Mouse (Mus musculus) neural tube, embryonic 13.5 days (tissue): Measurements from ENCODE around the gene Fbxw7. TPM values are rescaled to one million over a fixed set of nuclear protein-coding genes. Genes with fewer than 3 reads are reported as not detected.
"Not testable (repeated sequence)": the region's sequence is repeated elsewhere in the genome, so short reads cannot be mapped to it uniquely, and the experiment has no call there.

Experiments used
- ATAC-seq: fragments of 200-750 bp; cut with Nextera tagmentation; 2 replicates; pipeline ENCODE4 v1.8.0; 2017; ENCODE audit warnings: low read depth, mild to moderate bottlenecking, moderate TSS enrichment, moderate library complexity
- H3K27ac ChIP-seq: fragments of 300-500 bp; sonication (generic); replicated peaks from 2 replicates; pipeline ENCODE4 v1.5.1; 2015; ENCODE audit warnings: moderate library complexity, mild to moderate bottlenecking, inconsistent platforms
- H3K27me3 ChIP-seq: fragments of 300-500 bp; sonication (generic); 2 replicates; pipeline ENCODE4 v1.6.1; 2015; ENCODE audit warnings: mild to moderate bottlenecking, inconsistent platforms
- H3K36me3 ChIP-seq: fragments of 300-500 bp; sonication (generic); 2 replicates; pipeline ENCODE4 v1.6.1; 2015; ENCODE audit warnings: mild to moderate bottlenecking, inconsistent platforms
- H3K4me1 ChIP-seq: fragments of 300-500 bp; sonication (generic); replicated peaks from 2 replicates; pipeline ENCODE4 v1.6.1; 2015; ENCODE audit warnings: inconsistent platforms
- H3K4me2 ChIP-seq: fragments of 300-500 bp; sonication (generic); 2 replicates; pipeline ENCODE4 v1.6.1; 2015; ENCODE audit warnings: inconsistent platforms, mild to moderate bottlenecking, moderate library complexity
- H3K4me3 ChIP-seq: fragments of 300-500 bp; sonication (generic); 2 replicates; pipeline ENCODE4 v1.5.1; 2015; ENCODE audit warnings: mild to moderate bottlenecking, inconsistent platforms
- H3K9ac ChIP-seq: fragments of 300-500 bp; sonication (generic); 2 replicates; pipeline ENCODE4 v1.6.1; 2015; ENCODE audit warnings: moderate library complexity, mild to moderate bottlenecking, inconsistent platforms
- H3K9me3 ChIP-seq: fragments of 300-500 bp; sonication (generic); 2 replicates; pipeline ENCODE4 v1.6.1; 2016; ENCODE audit warnings: inconsistent platforms
- WGBS: fragments of 180-500 bp; shearing (Covaris S2); methylation state at CpG from one replicate; pipeline ENCODE4 v1.1.7; 2015; 5-methylcytosine and 5-hydroxymethylcytosine counted together
- polyA plus RNA-seq: library from polyadenylated mRNA; unstranded; fragments of >200 nt; fragmentation: Nextera tagmentation; extraction: Ambion mirVana; gene quantifications from 2 replicates; pipeline ENCODE4 v1.2.1, GENCODE M21; 2015

Fbxw7 gene
- polyA plus RNA-seq, 1 experiment from 2014 or later, result 27.2 TPM

DNA sequence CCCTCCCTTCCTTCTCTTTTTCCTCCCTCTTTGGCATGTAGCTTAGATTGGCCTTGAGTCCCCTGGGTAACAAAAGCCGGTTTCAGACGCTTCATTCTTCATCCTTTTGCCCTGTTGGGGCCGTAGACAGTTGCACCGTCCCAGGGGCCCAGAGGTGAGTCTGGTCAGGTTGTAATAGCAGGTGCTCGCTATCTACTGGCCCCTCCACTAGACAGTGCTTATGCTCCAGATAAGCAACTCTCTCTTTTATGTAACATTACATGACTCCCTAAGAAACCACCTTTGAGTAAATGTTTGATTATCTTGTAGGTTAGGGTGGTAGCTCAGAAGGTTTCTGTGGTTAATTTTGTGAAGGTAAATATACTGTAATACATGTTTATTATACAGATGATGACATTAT is 21.0 kb downstream of the Fbxw7 start:
- no peaks in the 10 kb centered on the region for H3K9me3 ChIP-seq
- no peaks in the 10 kb centered on the region for H3K36me3 ChIP-seq
- H3K4me1 ChIP-seq, result no peaks in the 10 kb centered on the region
- no peak for ATAC-seq
- WGBS, result 74% methylated on average over 5 of the region's 5 CpGs
- H3K27me3 ChIP-seq, result no peaks in the 10 kb centered on the region
- H3K4me2 ChIP-seq, result no peak overlapping the region
- H3K9ac ChIP-seq, result no peak overlapping the region
- no peak overlapping the region for H3K4me3 ChIP-seq
- H3K27ac ChIP-seq, result no peak overlapping the region

DNA sequence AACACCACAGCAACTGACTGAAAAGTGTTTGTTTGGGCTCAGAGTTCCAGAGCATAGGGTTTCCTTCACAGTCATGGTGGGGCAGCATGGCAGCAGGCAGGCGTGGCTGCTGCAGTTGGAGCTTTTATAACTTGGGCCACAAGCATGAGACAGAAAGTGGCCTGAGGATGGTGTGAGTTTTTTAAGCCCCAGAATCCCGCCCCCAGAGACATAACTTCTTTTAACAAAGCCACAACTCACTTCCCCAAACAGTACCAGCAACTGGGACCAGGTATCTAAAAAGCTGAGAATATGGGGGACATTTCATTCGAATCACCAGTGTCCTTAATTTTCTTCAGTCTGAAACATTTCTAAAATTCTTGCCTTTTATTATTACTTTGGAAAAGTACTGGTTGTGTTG is 22.9 kb downstream of the Fbxw7 start:
- ATAC-seq, result no peak

DNA sequence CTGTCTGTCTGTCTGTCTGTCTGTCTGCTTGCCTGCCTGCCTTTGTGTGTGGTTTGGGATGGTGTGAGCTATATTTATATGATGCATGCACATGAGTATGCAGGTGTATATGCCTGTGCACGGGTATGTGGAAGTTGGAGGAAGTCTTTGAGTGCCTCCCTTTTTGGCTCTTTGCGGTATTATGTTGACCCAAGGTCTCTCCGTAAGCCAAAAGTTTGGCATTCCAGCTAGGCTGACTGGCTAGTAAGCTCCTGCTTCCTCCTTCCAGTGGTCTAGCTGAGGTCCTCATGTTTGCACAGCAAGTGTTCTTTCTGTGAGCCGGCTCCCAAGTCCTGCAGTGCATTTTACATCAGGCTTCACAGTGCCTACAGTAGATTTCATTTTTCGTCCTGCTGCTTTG is 24.4 kb downstream of the Fbxw7 start:
- ATAC-seq, result no peak
- Histone ChIP-seq H3K4me1 (no peaks in the 10 kb centered on the region), H3K9ac (no peak overlapping the region), H3K36me3 (no peaks in the 10 kb centered on the region), H3K4me2 (no peak overlapping the region), H3K9me3 (no peaks in the 10 kb centered on the region), H3K27ac (no peak overlapping the region), H3K27me3 (no peaks in the 10 kb centered on the region), H3K4me3 (no peak overlapping the region)
- 85% methylated on average over 5 of the region's 5 CpGs for WGBS

More for the DNA sequence above, 22.9 kb downstream of the Fbxw7 start:
- no peaks in the 10 kb centered on the region for H3K27me3 ChIP-seq
- H3K4me1 ChIP-seq, result no peaks in the 10 kb centered on the region
- no peak overlapping the region for H3K4me2 ChIP-seq
- H3K36me3 ChIP-seq, result no peaks in the 10 kb centered on the region
- H3K4me3 ChIP-seq, result no peak overlapping the region
- H3K9ac ChIP-seq, result no peak overlapping the region
- 89% methylated on average over 3 of the region's 3 CpGs for WGBS
- no peak overlapping the region for H3K27ac ChIP-seq
- H3K9me3 ChIP-seq, result no peaks in the 10 kb centered on the region

DNA sequence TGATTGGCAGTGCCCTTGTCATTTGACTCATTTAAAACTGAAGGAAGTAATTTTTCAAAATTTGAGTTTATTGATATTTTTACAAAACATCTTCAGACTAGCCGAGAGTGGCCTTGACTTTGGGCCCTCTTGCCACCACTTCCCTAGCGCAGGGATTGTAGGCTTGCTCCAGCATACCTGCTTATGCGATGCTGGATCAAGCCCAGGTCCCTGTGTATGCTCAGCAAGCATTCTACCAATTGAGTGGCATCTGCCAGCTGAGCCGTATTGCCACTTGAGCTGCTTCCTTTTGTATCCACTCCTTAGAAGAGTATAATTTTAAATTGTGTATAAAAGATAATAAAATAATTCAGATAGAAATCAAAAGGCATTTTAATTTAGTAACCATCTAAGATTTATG is 26.2 kb downstream of the Fbxw7 start:
- H3K4me2 ChIP-seq, result no peak overlapping the region
- H3K4me3 ChIP-seq, result no peak overlapping the region
- no peaks in the 10 kb centered on the region for H3K27me3 ChIP-seq
- no peaks in the 10 kb centered on the region for H3K36me3 ChIP-seq
- no peak overlapping the region for H3K27ac ChIP-seq
- no peaks in the 10 kb centered on the region for H3K4me1 ChIP-seq
- no peak for ATAC-seq
- no peak overlapping the region for H3K9ac ChIP-seq
- no peaks in the 10 kb centered on the region for H3K9me3 ChIP-seq
- WGBS, result 90% methylated on average over 4 of the region's 4 CpGs

DNA sequence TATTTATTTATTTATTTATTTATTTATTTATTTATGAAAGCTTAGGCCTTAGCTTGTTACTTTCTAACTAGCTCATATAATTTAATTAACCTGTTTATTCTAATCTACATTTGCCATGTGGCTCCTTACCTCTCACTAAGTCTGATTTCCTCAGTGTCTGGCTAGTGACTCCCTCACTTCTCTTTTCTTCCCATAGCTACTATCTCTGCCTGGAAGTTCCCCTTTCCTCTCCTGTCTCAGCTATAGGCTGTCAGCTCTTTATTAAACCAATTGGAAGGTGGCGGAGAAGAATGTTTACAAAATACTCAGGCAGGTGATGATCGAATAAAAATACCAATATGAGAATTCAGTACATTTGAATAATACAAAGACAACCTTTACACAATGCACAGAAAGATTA is 27.7 kb downstream of the Fbxw7 start:
- Histone ChIP-seq H3K27me3 (no peaks in the 10 kb centered on the region), H3K4me2 (no peak overlapping the region), H3K4me1 (no peaks in the 10 kb centered on the region), H3K36me3 (no peaks in the 10 kb centered on the region), H3K9me3 (no peaks in the 10 kb centered on the region), H3K4me3 (no peak overlapping the region), H3K9ac (no peak overlapping the region), H3K27ac (no peak overlapping the region)
- WGBS, result 92% methylated on average over 2 of the region's 2 CpGs
- ATAC-seq, result no peak

DNA sequence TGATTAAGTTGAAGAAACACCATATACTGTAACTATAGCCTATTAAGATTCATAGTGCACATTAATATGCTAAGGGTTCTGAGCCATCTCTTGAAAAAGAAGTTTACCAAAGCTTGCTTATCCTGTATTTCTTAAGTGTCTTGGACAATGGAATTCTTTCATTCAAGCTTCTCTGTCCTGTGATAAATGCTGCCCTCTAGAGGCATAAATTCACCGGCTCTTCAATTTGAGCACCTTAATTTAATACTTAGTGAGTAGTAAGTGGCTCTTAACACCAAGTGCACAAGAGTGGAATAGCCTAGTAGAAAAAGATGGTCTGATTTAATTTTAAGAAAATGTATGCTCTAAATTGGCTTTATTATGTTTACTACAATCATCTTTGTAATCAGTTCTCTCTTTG is 28.5 kb downstream of the Fbxw7 start:
- H3K9me3 ChIP-seq, result no peaks in the 10 kb centered on the region
- WGBS, result 34% methylated on average over 1 of the region's 1 CpGs

DNA sequence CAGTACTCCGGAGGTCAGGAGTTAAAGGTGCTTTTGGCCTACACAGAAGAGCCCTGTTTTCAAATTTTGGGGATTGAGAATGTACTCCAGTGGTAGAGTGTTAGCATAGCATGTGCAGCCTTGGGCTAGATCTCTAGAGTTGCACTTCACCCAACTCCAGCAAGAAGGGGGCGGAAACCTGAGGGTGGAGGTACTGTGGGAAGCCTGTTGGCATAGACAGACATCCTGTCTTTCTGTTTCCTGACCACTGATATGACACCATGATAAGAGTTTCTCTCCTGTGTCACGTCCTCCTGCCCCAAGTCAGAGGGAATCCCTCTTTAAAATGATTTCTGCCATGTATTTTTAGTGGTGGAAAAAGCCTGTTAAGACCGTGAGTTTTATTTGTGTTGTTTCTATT is 33.7 kb downstream of the Fbxw7 start:
- no peaks in the 10 kb centered on the region for H3K27me3 ChIP-seq
- H3K27ac ChIP-seq, result no peak overlapping the region
- no peaks in the 10 kb centered on the region for H3K9me3 ChIP-seq
- no peak overlapping the region for H3K4me3 ChIP-seq
- H3K36me3 ChIP-seq, result no peaks in the 10 kb centered on the region
- H3K4me2 ChIP-seq, result no peak overlapping the region
- H3K4me1 ChIP-seq, result no peaks in the 10 kb centered on the region; the same call in 1 of the 2 replicates
- WGBS, result 87% methylated on average over 4 of the region's 4 CpGs
- ATAC-seq, result no peak
- no peak overlapping the region for H3K9ac ChIP-seq

More for the DNA sequence above, 28.5 kb downstream of the Fbxw7 start:
- Histone ChIP-seq H3K27me3 (no peaks in the 10 kb centered on the region), H3K4me3 (no peak overlapping the region), H3K4me2 (no peak overlapping the region), H3K9ac (no peak overlapping the region), H3K4me1 (no peaks in the 10 kb centered on the region), H3K36me3 (no peaks in the 10 kb centered on the region), H3K27ac (no peak overlapping the region)
- no peak for ATAC-seq

DNA sequence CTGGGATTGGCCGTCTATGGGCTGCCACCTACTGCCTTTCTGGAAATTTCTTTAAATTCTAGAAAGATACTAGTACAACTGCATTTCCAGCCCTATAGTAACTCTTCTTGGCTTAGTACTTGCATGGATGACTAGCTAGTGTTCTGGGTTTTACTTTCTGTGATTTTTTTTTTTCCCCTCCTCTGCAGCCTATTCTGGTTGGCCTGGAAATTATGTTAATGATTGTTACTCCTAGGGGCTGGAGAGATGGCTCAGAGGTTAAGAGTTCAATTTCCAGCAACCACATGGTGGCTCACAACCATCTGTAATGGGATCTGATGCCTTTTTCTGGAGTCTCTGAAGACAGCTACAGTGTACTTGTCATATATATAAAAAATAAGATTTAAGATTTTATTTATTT is 35.4 kb downstream of the Fbxw7 start:
- Histone ChIP-seq H3K36me3 (no peaks in the 10 kb centered on the region), H3K9me3 (no peaks in the 10 kb centered on the region), H3K27ac (no peak overlapping the region), H3K27me3 (no peaks in the 10 kb centered on the region), H3K4me3 (no peak overlapping the region), H3K4me2 (no peak overlapping the region), H3K9ac (no peak overlapping the region), H3K4me1 (no peaks in the 10 kb centered on the region; the same call in 1 of the 2 replicates)
- WGBS, result 88% methylated on average over 1 of the region's 1 CpGs
- ATAC-seq, result no peak

DNA sequence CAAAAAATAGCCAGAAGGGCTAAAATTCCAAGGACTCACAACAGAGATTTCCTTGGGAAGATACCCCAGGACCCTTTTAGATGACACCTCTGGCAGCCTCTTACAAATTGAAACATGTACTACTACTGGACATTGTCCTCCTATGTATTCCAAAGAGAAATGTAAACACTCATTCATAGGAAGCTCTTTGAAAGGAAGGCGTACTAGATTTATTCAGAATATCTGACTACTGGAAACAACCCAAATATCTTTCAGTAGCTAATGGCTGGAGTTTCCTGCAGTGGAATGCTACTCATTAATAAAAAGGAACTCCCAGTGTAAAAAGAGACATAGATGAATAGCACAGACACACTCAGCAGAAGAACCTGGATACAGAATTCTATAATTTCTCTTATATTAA is 36.7 kb downstream of the Fbxw7 start:
- ATAC-seq, result no peak

DNA sequence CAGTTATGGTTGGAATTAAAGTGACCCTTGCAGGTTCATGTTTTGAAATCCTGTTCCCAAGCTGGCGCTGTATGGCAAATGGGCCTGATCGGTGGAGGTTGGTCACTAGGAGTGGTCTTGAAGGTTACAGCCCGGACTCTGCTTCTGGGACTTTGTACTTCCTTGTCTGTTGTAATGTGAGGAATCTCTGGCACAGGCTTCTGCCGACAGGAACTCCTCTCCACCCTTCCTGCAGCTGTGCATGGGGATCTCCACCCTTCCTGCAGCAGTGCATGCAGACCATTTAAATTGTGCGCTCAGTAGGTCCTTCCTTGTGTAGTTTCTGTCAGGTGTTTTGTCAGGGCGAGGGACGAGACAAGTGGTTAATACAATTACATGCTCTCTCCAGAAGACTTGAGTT is 37.8 kb downstream of the Fbxw7 start:
- Histone ChIP-seq H3K4me1 (no peaks in the 10 kb centered on the region; the same call in 1 of the 2 replicates), H3K4me3 (no peak overlapping the region), H3K9ac (no peak overlapping the region), H3K36me3 (no peaks in the 10 kb centered on the region), H3K27me3 (no peaks in the 10 kb centered on the region), H3K4me2 (no peak overlapping the region), H3K9me3 (no peaks in the 10 kb centered on the region), H3K27ac (no peak overlapping the region)
- ATAC-seq, result no peak
- 88% methylated on average over 7 of the region's 7 CpGs for WGBS

More for the DNA sequence above, 36.7 kb downstream of the Fbxw7 start:
- Histone ChIP-seq H3K27me3 (no peaks in the 10 kb centered on the region), H3K36me3 (no peaks in the 10 kb centered on the region), H3K4me3 (no peak overlapping the region), H3K9ac (no peak overlapping the region), H3K4me1 (no peaks in the 10 kb centered on the region; the same call in 1 of the 2 replicates), H3K4me2 (no peak overlapping the region), H3K9me3 (no peaks in the 10 kb centered on the region), H3K27ac (no peak overlapping the region)
- WGBS, result 88% methylated on average over 1 of the region's 1 CpGs

DNA sequence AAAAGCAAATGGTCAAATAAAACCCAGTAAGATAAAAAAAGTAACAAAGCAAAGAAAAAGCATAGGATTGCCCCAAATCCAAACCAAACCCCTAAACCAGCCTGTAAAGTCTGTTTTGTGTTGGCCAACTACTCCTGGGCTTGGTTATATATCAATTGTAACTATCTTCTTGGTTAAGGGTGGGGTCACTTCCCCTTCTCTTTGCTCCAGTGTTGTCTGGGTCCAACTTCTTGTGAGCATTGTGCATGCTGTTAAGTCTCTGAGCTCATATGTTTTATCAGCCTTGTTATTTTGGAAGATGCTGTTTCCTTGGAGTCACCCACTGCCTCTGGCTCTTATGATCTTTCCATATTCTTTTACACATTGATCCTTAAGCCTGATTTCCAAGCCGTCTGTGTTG is 39.4 kb downstream of the Fbxw7 start:
- Histone ChIP-seq H3K4me3 (no peak overlapping the region), H3K4me2 (no peak overlapping the region), H3K9me3 (no peaks in the 10 kb centered on the region), H3K36me3 (no peaks in the 10 kb centered on the region), H3K4me1 (no peaks in the 10 kb centered on the region; the same call in 1 of the 2 replicates), H3K27ac (no peak overlapping the region), H3K27me3 (no peaks in the 10 kb centered on the region), H3K9ac (no peak overlapping the region)
- ATAC-seq, result no peak
- 94% methylated on average over 1 of the region's 1 CpGs for WGBS

DNA sequence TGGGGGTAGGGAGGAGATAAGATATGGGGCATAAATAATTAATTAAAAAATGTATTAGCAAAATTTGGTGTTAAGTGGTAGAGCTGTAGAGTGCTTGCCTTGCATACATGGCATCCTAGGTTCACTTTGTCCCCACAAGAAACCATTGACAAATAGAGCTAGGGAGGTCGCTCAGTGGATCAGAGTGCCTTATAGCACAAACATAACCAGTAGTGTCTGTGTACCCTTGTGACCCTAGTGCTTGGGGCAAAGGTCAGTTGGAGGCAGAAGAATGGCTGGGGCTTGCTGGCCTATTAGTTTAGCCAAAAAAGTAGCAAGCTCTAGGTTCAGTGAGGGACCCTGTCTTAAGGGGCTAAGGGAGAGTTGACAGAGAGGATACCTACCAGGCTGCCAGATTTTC is 45.6 kb downstream of the Fbxw7 start:
- Histone ChIP-seq H3K9me3 (no peaks in the 10 kb centered on the region), H3K27ac (no peak overlapping the region), H3K4me1 (no peaks in the 10 kb centered on the region), H3K4me3 (no peak overlapping the region), H3K4me2 (no peak overlapping the region), H3K36me3 (no peaks in the 10 kb centered on the region), H3K9ac (no peak overlapping the region), H3K27me3 (no peaks in the 10 kb centered on the region)
- ATAC-seq, result no peak
- WGBS, result 83% methylated on average over 1 of the region's 1 CpGs

DNA sequence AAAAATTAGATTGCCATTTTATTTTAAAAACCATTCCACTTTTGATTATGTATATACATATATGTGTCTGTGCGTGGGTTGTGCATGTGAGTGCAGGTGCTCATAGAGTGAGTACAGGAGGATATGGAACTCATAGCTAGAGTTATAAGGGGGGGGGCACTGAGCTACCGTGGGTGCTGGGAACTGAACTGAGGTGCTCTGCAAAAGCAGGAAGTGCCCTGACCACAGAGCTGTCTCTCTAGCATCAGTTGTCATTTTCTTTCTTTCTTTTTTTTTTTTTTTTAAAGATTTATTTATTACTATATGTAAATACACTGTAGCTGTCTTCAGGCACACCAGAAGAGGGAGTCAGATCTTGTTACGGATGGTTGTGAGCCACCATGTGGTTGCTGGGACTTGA is 46.7 kb downstream of the Fbxw7 start:
- H3K27ac ChIP-seq, H3K4me3 ChIP-seq, H3K27me3 ChIP-seq, H3K36me3 ChIP-seq, H3K9ac ChIP-seq, ATAC-seq, H3K4me1 ChIP-seq, H3K9me3 ChIP-seq, H3K4me2 ChIP-seq: not testable (repeated sequence)
- 94% methylated on average over 3 of the region's 3 CpGs for WGBS
